Mouse (Mus musculus): ENCODE measurements around the gene Cabin1.

Gene Cabin1

DNA sequence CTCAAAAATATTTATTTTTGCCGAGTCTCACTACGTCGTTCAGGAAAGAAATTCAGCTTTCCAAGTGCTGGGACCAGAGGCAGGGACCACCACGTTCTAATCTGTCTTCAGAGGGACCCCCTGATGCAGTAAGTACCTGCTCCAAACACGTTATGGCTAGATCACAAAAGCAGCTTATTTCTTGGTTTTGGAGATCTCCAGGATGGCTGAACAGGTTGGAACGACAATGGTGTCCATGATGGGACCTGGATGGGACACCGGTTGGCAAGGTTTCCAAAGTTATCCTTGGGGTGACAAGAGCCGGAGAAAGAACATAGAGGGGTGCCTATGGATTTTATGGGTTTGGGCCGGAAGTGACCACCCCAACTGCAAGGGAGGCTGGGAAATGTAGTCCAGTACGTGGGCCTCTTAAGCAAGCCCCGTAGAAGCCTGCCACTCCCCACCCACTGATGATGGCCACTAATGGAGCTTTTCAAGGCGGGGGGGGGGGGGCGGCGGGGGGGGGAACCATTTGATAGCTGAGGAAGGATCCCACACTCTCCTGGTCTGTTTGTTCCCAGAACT, 130.5 kb downstream of the Cabin1 start:
- DNase-seq, result no peak

DNA sequence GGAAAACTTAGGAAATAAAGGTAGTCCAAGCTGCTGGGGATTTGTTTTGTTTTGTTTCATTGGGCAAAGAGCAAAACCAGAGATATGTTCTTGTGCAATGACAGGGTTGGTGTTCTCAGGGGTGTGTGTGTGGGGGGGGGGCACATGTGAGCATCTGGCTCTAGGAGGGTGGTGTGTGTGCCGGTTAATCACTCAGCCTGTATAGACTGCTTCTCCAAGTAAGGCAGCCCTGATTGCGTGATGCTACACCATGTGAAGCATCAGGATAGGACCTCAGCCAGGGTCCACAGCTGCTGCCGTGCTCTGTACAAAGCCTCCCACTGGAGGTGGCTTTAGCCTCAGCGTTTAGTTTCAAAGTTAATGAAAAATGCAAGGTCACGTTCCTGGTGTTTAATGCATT, 131.1 kb downstream of the Cabin1 start:
- no peak for DNase-seq

DNA sequence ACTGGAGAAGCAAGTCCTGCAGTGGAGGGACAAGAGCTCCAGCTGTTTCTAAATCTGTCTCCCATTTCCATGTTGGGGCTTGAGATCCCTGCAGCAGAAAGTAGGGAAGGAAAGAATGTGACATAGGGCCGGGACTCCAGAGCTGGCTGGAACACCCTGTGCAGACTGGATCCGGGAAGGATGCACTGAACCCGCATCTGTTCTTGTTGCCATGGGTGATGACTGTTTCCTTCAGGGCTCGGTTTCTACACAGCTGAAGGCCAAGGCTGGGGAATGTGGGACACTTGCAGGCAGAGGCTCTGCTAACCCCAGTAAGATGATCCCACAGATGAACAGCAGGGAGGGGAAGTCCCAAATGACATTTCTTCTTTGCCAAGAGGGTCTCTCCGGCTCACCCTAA, 131.5 kb downstream of the Cabin1 start:
- no peak for DNase-seq

DNA sequence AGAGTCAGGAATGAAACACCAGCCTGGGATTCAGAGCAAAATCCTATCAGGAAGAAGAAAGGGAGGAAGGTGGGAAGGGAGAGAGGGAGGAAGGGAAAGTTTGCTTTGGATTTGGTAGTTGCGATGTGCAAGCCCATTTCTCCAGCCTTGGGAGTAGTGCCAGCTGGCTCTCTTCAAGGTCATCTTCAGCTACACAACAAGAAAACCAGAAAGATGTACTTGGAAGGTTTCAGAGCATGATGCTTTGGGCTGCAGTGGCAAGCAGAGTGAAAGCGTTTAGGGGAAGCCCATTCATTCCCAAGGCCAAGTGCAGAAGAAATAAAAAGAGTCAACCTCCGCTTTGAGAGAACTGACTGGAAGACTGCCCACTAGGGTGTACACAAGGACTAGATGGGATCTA, 136.7 kb downstream of the Cabin1 start:
- DNase-seq, result no peak

DNA sequence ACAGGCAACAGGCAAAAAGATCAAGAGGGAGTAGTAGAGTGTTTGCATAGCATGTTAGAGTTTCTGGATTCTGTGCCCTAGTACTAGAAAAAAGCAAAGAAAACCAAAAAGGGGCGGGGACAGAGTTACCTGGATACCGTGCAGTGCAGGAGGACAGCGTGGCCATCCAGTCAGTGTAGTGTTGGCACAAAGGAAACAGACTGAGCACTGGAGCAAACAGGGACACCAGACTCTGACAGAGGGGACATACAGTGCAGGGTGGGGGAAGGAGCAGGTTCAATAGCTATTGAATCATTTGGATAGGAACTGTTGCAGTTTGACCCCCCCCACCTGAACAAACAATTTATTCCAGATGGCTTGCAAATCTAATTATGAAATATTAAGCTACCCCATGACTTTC, 137.2 kb downstream of the Cabin1 start:
- DNase-seq, result no peak

DNA sequence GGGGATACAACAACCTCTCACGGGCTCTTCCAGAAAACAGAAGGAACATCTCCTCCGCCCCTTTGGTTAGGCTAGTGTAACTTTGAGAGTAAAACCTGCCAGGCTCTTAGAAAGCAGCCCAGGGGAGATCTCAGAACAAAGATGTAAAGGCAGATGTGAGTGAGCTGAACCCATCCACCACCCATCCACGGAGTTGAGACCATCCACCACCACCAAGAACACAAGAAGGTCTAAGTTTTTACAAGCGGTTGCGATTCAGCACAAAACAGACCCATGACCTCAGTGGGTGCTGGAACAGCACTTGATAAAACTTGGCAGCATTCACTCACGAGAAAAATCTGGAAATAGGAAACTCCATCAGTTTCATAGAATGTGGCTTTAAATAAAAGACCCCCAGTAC, 138.2 kb downstream of the Cabin1 start:
- no peak for DNase-seq

DNA sequence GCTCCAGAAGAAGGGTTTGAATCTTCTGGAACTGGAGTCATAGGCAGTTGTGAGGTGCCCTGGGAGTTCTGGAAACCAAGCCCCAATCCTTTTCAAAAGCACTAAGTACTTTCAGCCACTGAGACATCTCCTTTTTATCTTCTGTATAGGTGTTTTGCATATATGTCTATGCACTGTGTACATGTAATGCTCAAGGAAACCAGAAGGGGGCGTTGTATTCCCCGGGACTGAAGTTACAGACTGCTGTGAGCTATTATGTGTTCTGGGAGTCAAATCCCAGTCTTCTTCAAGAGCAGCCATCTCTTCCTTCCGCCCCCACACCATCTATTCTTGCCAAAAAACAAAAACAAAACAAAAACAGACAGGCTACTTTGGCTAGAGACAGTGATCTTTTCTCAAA, 143.3 kb downstream of the Cabin1 start:
- no peak for DNase-seq

DNA sequence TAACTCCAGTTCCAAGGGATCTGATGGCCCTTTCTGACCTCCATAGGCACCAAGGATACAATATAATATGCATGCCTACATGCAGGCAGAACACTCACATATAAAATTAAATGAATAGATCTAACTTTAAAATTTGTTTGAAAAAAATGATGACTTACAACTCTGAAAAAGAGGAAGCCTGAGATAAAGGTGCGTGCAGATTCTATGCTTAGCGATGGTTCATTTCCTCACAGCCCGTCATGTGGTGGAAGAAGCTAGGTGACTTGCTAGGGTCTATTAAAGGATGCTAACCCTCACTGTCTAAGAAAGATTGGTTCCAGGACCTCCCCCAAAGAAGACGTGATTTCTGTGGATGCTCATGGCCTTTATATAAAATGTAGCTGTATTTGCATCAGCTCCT, 148.1 kb downstream of the Cabin1 start:
- no peak for DNase-seq

DNA sequence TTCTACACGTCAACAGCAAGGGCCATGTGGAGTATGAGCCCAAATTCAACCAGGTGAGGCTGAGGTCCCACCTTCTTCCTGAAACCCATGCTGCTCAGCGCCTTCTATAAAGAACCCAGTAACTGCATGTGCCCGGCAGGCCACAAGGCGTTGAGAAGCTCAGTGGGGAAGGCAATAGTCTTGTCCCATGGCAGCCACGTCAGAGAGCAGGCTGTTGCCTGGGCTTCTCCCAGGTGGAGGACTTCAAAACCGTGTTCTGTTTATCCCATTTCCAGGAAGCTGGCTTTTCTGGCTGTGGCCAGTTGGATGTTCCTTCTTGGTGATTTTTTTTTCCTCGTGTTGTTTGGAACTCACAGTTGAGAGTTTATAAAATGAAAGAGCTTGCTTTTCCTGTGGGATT, 153.7 kb downstream of the Cabin1 start:
- no peak for DNase-seq

DNA sequence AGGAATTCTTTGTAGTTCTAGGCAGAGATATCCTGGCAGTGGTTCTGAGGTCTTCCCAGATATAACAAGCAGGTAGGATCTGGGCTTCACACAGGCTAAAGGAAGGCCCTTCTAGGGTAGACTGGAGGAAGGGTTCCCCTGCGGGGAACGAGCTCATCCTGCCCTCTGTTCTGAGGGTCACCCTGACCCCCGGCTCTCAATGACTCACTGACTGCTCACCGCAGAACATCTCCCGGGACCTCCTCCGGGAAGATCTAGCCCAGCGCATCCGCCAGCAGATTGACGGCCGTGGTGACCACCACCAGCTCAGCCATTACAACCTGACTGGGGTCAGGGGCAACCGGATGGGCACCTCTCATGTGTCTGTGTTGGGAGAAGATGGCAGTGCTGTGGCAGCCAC, 155.2 kb downstream of the Cabin1 start:
- DNase-seq, result no peak

DNA sequence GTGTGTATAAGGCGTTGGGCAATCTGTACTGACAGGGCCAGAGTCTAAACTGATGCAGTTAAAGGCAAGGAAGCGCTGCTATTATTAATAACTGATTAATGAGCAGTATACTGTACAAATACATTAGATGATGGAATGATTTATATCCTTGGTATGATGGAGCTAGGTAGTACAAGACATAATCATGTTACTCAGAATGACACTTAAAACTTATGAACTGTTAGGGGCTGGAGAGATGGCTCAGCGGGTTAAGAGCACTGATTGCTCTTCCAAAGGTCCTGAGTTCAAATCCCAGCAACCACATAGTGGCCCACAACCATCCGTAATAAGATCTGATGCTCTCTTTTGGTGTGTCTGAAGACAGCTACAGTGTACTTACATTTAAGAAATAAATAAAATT, 156.9 kb downstream of the Cabin1 start:
- DNase-seq, result no peak

DNA sequence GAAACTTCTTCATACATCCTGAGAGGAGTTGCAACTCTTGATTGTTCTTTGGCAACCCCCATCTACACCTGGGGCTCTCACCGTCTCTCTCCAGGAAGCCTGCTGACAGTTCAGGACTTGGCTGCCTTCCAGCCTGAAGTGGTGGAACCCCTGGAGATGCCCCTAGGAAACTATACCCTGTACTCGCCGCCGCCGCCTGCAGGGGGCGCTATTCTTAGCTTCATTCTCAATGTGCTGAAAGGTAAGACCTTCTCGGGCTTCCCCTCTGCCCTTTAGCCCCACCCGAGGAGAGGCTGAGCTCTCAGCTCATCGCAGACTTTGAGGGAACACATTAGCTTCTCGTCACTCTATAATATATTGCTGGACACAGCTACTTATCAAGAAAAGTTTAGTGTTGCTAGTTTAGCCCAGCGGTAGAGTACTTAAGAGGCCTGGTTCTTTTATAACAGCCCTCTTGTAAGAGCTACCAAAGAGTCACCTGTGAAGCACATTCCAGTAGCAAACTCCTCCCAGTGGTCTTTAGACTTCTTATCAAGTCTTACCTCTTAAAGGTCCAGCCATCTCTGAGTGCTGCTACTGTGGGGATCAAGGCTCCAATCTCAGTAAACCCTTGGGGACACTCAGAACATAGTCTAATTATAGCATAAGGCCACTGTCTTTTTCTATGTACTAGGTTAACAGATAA, 158.8 kb downstream of the Cabin1 start:
- DNase-seq, result peak; percentile 68

DNA sequence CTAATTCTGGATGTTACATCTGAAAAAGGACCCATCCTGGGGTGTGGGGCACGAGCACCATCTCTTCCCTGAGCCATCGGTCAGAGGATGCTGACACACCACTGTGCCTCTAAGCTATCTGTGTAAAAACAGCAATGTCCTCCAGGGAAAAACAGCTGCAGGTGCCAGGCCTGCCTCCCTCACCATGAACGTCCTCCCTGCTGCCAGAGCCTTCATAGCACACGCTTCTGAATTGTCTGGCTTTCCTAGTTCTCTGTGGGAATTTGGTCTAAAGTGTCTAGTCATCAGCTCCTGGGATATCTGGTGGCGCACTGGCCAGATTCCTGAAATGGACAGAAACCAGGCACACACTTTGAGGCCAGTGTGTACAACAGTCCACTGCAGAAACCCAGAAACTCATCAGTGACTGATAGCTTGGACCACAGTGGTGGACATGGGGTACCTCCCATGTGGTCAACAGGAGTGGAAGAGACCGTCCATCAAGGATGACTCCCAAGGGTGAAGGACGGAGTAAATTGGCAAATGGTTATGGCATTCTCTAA, 163.9 kb downstream of the Cabin1 start:
- DNase-seq, result no peak

Data from thymus, postnatal 4 days (tissue).